Mouse (Mus musculus) embryonic facial prominence, embryonic 12.5 days (tissue): ENCODE measurements around the gene Lmbrd2. TPM values are rescaled to one million over a fixed set of nuclear protein-coding genes. Genes with fewer than 3 reads are reported as not detected.

Experiments
- ATAC-seq: fragments of 200-750 bp; cut with Nextera tagmentation; 2 replicates; pipeline ENCODE4 v1.8.0; 2017; ENCODE audit not compliant: insufficient number of reproducible peaks, insufficient read depth, low FRiP score, low TSS enrichment
- H3K27ac ChIP-seq: fragments of 300-500 bp; sonication (generic); 2 replicates; pipeline ENCODE4 v1.5.1; 2016; ENCODE audit warnings: mild to moderate bottlenecking
- H3K27me3 ChIP-seq: fragments of 300-500 bp; sonication (generic); 2 replicates; pipeline ENCODE4 v1.6.1; 2016; ENCODE audit warnings: mild to moderate bottlenecking, moderate library complexity
- H3K36me3 ChIP-seq: fragments of 300-500 bp; sonication (generic); 2 replicates; pipeline ENCODE4 v1.6.1; 2016; ENCODE audit warnings: mild to moderate bottlenecking
- H3K4me1 ChIP-seq: fragments of 300-500 bp; sonication (generic); 2 replicates; pipeline ENCODE4 v1.6.1; 2016
- H3K4me2 ChIP-seq: fragments of 300-500 bp; sonication (generic); replicated peaks from 2 replicates; pipeline ENCODE4 v1.6.1; 2016; ENCODE audit warnings: mild to moderate bottlenecking, moderate library complexity
- H3K4me3 ChIP-seq: fragments of 300-500 bp; sonication (generic); 2 replicates; pipeline ENCODE4 v1.5.1; 2016; ENCODE audit warnings: mild to moderate bottlenecking
- H3K9ac ChIP-seq: fragments of 300-500 bp; sonication (generic); 2 replicates; pipeline ENCODE4 v1.6.1; 2016; ENCODE audit warnings: mild to moderate bottlenecking, moderate library complexity
- H3K9me3 ChIP-seq: fragments of 300-500 bp; sonication (generic); 2 replicates; pipeline ENCODE4 v1.6.1; 2016; ENCODE audit warnings: mild to moderate bottlenecking, moderate library complexity
- WGBS: fragments of 180-500 bp; shearing (Covaris S2); methylation state at CpG from one replicate; pipeline ENCODE4 v1.1.7; 2016; 5-methylcytosine and 5-hydroxymethylcytosine counted together
- polyA plus RNA-seq: library from polyadenylated mRNA; unstranded; fragments of >200 nt; fragmentation: Nextera tagmentation; extraction: Ambion mirVana; gene quantifications from 2 replicates; pipeline ENCODE4 v1.2.1, GENCODE M21; 2016

Lmbrd2 gene
- polyA plus RNA-seq: 2.5 and 4.0 TPM in 2 replicates

DNA sequence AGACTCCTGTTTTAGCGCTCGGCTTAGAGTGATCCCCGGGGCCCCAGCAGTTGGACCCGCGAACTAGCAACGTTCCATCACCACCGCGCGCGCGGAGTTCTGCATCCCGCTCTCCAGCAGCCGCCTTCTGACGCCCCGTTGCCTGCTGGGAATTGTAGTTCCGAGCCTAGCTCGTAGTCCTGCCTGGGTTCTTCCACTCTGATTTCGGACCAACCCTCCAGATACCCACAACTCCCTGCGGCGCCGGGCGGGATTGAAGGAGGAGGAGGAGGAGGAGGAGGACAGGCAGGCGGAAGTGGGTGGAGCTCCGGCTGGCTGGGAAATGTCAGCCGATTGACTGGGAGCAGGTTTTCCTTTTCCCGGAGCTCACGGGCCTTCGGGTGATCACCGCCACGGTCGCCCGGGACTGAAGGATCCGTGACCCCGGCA, at the start of gene Lmbrd2:
TSS of gene Lmbrd2 (plus strand) at position 299 of the 429 bp plus-strand sequence.
- Histone ChIP-seq H3K9me3 (no peaks in the 10 kb centered on the region), H3K27me3 (no peaks in the 10 kb centered on the region), H3K27ac (peak within 1 kb of the TSS; percentile 84), H3K9ac (peak within 1 kb of the TSS; percentile 78), H3K4me1 (peaks cover 14% of the 10 kb centered on the region), H3K4me3 (peak within 1 kb of the TSS; percentile 92), H3K36me3 (peaks cover 35% of the 10 kb centered on the region), H3K4me2 (peak within 1 kb of the TSS; percentile 69)
- peak; percentile 98 for ATAC-seq
- under 1% methylated on average over 34 of the region's 34 CpGs for WGBS

DNA sequence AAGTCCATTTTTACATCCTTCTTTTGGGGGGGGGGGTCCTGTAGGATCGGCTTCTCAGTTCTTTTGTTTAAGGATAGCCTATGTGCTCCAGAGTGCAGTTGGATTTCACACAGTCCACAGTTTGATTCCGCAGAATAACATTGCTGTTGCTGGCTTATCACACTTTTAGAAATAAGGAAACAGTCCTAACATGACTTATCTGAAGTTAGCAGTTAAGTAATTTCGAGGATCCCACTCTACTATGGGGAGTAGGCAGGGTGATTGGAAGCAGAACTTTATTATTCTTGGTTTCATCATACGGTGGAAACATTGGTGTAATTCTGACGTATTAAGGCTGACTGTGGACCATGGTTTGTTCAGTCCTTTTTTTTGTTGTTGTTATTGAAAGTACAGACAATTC, 49.7 kb upstream of the Lmbrd2 start:
- Histone ChIP-seq H3K4me2 (no peak overlapping the region), H3K27me3 (no peaks in the 10 kb centered on the region), H3K27ac (no peak overlapping the region), H3K36me3 (peaks cover 13% of the 10 kb centered on the region), H3K9me3 (no peaks in the 10 kb centered on the region), H3K4me1 (peaks cover 10% of the 10 kb centered on the region), H3K4me3 (no peak overlapping the region), H3K9ac (no peak overlapping the region)
- WGBS: 93% methylated on average over 5 of the region's 5 CpGs
- no peak for ATAC-seq

DNA sequence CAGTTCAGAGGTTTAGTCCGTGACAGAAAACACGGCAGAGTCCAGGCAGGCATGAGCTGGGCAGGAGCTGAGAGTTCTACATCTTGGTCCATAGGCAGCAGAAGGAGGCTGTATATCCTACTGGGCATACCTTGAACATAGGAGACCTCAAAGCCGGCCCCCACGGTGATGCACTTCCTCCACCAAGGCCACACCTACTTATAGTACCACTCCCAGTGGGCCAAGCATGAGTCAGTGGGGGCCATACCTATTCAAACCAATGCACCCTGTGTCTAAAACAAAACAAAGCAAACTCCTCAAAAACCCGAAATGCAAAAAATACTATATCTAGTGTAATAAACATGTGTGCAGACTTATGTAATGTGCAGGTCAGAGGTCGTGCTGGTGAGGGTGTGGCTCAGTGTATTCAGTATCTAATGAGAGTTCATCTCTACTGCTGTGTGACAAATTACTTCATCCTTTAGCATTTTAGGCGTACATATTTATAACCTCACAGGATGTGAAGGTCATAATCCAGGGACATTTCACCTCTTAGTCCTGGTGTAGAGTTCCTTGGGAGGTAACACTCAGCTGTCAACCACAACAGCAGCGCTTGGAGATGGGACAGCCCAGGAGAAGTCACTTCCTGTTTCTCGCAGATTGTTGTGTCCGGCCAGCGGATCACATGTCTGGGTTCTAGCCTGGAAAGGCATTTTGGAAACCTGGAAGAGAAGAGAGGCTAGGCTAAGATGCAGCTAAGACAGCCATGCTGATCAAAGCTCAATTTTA, 46.6 kb upstream of the Lmbrd2 start:
- H3K9me3 ChIP-seq: no peaks in the 10 kb centered on the region
- no peak for ATAC-seq
- peaks cover 10% of the 10 kb centered on the region for H3K4me1 ChIP-seq
- peaks cover 24% of the 10 kb centered on the region for H3K36me3 ChIP-seq
- 63% methylated on average over 11 of the region's 11 CpGs for WGBS
- H3K9ac ChIP-seq: no peak overlapping the region
- H3K27ac ChIP-seq: no peak overlapping the region
- peak overlapping the region; percentile 35 for H3K4me2 ChIP-seq
- no peaks in the 10 kb centered on the region for H3K27me3 ChIP-seq
- no peak overlapping the region for H3K4me3 ChIP-seq

DNA sequence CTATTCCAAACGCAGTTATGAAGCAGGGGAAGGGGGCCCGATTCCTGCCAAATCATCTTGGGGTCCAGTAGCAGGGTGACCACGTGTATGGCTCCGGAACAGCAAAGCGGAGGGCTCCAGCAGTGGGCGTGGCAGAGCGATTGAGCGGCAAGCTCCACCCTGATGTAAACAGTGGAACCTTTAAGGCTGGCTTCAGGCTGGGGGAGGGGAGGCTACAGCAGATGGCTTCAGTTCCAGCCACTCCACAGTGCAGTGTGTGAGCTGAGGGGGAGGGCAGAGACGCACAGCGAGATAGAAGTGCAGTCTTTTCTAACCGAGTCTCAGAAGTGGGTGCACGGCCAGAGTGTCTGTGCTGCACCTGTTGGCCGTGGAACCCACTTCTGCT, 46.0 kb upstream of the Lmbrd2 start:
- H3K4me2 ChIP-seq: peak overlapping the region; percentile 35
- no peaks in the 10 kb centered on the region for H3K27me3 ChIP-seq
- peaks cover 24% of the 10 kb centered on the region for H3K36me3 ChIP-seq
- no peak overlapping the region for H3K4me3 ChIP-seq
- no peak overlapping the region for H3K27ac ChIP-seq
- ATAC-seq: peak; percentile 69
- H3K9ac ChIP-seq: no peak overlapping the region
- peaks cover 10% of the 10 kb centered on the region for H3K4me1 ChIP-seq
- 10% methylated on average over 13 of the region's 13 CpGs for WGBS
- H3K9me3 ChIP-seq: no peaks in the 10 kb centered on the region

DNA sequence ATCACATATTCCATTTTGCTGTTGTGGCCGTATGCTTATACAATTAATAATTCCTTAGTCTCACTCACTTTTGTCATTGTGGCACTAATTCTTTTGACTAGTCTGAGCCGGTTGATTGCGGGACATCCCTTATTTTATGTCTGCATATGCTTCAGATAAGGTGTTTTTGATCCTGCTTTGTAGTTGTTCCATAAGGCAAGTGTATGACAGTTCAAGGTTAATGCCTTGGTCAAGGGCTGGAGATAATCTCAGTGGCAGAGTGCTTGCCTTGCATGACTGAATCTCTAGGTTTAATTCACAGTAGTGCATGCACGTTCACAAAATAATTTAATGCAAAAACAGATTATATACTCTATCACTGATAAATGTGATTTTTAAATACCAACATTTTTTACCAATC, 43.5 kb upstream of the Lmbrd2 start:
- ATAC-seq: no peak
- no peak overlapping the region for H3K4me2 ChIP-seq
- H3K27ac ChIP-seq: no peak overlapping the region
- no peak overlapping the region for H3K9ac ChIP-seq
- no peaks in the 10 kb centered on the region for H3K9me3 ChIP-seq
- H3K36me3 ChIP-seq: peaks cover 43% of the 10 kb centered on the region
- H3K4me3 ChIP-seq: no peak overlapping the region
- 91% methylated on average over 4 of the region's 4 CpGs for WGBS
- H3K27me3 ChIP-seq: no peaks in the 10 kb centered on the region
- peaks cover 10% of the 10 kb centered on the region for H3K4me1 ChIP-seq

DNA sequence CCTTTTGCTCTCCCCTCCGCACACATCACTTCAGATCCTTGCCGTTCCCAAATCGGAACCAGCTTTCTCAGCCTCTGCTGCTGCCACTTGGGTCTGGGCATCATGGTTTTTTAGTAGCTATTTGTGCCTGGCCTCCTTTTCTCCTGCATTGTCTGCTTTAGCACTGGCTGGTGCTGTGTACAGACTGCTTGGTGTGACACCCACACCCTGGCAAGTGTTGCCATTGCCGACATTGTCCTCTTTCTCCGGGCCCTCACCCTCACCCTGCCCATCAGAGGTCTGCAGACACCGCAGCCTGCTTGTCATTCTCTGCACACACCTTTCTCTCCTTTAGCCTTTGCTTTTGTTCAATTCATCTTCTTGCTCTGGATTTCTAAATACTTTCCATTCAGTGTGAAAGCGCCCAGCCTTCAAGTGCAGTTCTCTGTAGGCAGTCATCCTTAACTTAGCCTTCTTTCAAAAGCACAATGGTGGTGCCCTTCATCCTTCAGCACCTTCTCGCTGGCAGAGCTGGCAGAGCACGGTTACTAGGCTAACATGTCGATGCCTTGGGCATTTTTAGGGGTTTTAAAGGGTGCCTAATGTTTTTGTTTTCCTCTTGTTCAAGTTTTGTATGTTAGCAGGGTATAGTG, 39.8 kb upstream of the Lmbrd2 start:
- Histone ChIP-seq H3K9ac (no peak overlapping the region), H3K4me3 (no peak overlapping the region), H3K36me3 (peaks cover 55% of the 10 kb centered on the region), H3K27me3 (no peaks in the 10 kb centered on the region), H3K9me3 (no peaks in the 10 kb centered on the region), H3K4me1 (no peaks in the 10 kb centered on the region), H3K27ac (no peak overlapping the region), H3K4me2 (no peak overlapping the region)
- no peak for ATAC-seq
- 94% methylated on average over 10 of the region's 10 CpGs for WGBS

DNA sequence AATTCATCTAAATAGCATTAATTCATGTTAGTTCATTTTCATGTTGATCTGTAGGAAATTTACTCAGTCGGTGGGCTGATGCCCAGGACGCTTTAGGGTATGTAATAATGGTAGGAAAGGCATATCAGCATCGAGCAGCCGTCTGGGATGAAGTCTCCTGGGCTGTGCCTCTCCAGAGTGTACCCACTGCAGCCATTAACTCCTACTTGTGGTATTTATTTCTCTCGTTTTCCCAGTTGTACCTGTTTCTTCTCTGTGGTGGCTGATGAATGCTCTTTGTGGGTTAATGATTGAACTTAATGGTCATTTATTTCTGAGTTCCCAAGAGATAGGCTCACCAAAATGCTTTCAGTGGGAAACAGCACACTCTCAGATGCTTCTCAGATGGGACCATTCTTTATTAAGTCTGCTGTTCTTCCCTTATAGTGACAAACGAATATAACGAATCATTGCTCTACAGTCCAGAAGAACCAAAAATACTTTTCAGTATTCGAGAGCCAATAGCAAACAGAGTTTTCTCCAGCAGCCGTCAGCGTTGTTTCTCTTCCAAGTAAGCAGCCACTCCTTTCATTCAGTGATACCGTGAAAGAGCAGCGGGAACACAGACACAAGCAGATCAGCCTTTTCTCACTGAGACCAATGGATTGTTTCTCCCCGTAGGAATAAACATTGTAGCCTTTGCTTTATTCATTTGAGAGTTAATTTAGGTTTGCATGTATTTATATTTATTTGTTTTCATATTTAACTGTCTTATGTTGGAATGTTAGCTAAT, 33.9 kb upstream of the Lmbrd2 start:
- H3K4me1 ChIP-seq: no peaks in the 10 kb centered on the region
- H3K27me3 ChIP-seq: no peaks in the 10 kb centered on the region
- H3K4me2 ChIP-seq: no peak overlapping the region
- H3K4me3 ChIP-seq: no peak overlapping the region
- peaks cover 57% of the 10 kb centered on the region for H3K36me3 ChIP-seq
- 90% methylated on average over 13 of the region's 13 CpGs for WGBS
- H3K9me3 ChIP-seq: no peaks in the 10 kb centered on the region
- H3K9ac ChIP-seq: no peak overlapping the region
- ATAC-seq: no peak
- no peak overlapping the region for H3K27ac ChIP-seq

DNA sequence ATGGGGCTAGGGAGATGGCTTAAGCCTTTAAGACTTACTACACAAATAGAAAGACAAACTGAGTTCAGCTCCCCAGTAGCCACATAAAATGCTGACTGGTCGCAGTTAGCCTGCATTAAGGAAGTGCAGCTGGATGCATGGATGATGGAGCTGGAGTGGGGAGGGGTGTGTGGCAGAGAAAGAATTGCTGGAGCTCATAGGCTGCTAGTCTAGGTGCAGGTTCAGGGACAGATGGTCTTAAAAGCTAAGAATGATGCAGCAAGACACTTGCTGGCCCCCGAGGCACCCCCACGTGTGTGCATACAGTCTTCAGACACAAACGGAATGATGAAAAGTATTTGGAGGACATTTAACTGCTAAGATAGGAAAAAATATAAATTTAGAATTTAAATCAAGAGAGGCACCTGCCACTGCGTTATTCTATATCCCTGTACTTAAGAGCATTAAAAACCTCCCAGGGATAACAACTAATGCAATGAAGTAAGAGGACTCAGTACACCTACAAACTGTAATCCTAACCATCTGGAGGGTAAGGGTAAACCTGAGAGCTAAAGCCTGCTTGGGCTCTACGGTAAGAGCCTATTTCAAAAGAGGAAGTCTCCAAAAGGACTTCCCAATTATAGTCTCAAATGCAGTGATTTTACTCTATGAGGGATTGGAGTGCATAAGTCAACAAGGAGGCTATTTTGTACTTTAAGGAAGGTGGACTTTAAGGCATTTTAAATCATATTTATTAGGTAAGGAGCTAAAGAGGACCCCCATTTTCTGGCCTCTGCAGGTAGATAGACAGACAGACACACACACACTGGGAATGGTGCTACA, 29.6 kb upstream of the Lmbrd2 start:
- no peaks in the 10 kb centered on the region for H3K4me1 ChIP-seq
- H3K4me2 ChIP-seq: no peak overlapping the region
- no peak overlapping the region for H3K27ac ChIP-seq
- no peak for ATAC-seq
- WGBS: 77% methylated on average over 6 of the region's 6 CpGs
- no peaks in the 10 kb centered on the region for H3K27me3 ChIP-seq
- H3K36me3 ChIP-seq: peaks cover 58% of the 10 kb centered on the region
- H3K9ac ChIP-seq: no peak overlapping the region
- no peak overlapping the region for H3K4me3 ChIP-seq
- H3K9me3 ChIP-seq: no peaks in the 10 kb centered on the region

DNA sequence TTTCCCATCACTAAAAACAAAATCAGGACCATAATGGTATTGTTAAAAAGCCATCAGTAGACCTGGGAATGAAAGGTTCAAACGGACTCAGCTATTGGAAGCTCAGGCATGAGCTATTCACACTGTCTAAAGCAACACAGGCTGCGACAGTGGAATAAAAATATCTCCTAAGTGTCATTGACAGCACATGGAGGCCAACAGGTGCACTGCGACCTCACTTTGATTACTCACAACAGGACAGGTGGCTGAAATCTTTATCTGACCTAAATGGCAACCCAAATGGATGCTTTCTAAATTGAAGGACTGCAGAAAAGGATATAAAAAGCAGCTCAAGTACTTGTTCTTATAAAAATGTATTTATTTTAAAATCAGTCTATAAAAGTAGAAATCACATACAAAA, 28.7 kb upstream of the Lmbrd2 start:
- Histone ChIP-seq H3K27me3 (no peaks in the 10 kb centered on the region), H3K27ac (no peak overlapping the region), H3K4me1 (no peaks in the 10 kb centered on the region), H3K4me2 (no peak overlapping the region), H3K9ac (no peak overlapping the region), H3K9me3 (no peaks in the 10 kb centered on the region), H3K36me3 (peaks cover 60% of the 10 kb centered on the region), H3K4me3 (no peak overlapping the region)
- no peak for ATAC-seq
- 84% methylated on average over 3 of the region's 3 CpGs for WGBS

DNA sequence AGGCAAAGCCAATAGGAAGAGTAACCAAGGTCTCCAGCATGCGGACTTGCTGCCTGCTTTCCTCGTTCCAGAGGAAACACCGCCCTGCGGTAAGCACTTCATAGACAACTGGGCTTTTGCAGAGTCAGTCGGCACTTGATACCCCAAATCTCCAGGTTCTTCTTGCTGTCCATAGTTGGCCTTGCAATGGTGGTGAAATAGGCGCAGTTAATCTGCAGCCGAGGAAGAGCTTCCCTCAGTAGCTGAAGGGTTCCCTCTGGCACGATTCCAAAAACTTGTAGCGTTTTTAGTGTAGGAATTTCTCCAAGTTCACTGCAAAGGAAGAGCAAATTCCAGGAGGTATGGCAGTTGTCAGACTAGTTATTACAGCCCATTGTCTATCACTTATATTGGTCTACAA, 26.8 kb upstream of the Lmbrd2 start:
- peaks cover 62% of the 10 kb centered on the region for H3K36me3 ChIP-seq
- 80% methylated on average over 9 of the region's 9 CpGs for WGBS
- H3K4me3 ChIP-seq: no peak overlapping the region

DNA sequence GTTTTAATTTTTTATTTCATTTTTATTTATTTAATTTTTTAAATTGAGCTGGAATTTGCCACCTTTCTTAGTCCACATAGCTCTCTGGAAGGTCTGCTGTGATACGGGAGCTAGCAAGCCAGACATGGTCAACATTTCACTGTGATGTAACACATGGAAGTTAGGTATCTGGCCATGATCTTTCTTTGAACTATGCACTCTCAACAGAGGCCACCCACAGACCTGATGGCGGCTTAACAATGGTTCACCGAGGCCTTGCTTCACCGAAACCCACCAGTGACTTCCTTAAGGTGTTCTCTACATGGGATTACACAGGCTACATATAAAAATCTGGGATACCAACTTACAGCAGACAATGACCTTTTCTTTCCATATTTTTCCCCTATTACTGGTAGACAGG, 26.2 kb upstream of the Lmbrd2 start:
- WGBS: 80% methylated on average over 4 of the region's 4 CpGs
- H3K36me3 ChIP-seq: peaks cover 68% of the 10 kb centered on the region
- no peak overlapping the region for H3K4me2 ChIP-seq
- no peak overlapping the region for H3K9ac ChIP-seq
- H3K27me3 ChIP-seq: no peaks in the 10 kb centered on the region
- no peaks in the 10 kb centered on the region for H3K9me3 ChIP-seq
- ATAC-seq: no peak
- no peaks in the 10 kb centered on the region for H3K4me1 ChIP-seq
- no peak overlapping the region for H3K4me3 ChIP-seq
- H3K27ac ChIP-seq: no peak overlapping the region

More for the DNA sequence above, 26.8 kb upstream of the Lmbrd2 start:
- Histone ChIP-seq H3K27ac (no peak overlapping the region), H3K4me1 (no peaks in the 10 kb centered on the region), H3K9ac (no peak overlapping the region), H3K4me2 (no peak overlapping the region), H3K9me3 (no peaks in the 10 kb centered on the region), H3K27me3 (no peaks in the 10 kb centered on the region)
- no peak for ATAC-seq
